Mouse (Mus musculus): Measurements from ENCODE around the gene Naa50.

Naa50 gene

DNA sequence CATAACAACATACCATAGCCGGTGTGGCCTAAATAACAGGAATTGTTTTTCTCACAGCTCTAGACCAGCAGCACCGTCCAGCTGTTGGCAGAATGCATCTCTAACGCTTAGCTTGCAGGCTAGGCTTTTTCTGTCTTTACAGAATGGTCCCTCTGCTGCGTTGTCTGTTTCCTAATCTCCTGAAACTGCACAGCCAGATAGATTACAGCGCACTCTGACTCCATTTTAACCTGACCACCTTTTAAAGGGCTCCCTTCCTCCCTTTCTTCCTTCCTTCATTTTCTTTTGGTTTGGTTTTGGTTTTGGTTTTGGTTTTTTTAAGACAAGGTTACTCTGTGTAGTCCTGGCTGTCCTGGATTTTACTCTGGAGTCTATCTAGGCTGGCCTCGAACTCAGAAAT is 50.4 kb downstream of the Naa50 start:
- no peak for ATAC-seq (ENCODE audit: insufficient number of reproducible peaks, low FRiP score, low TSS enrichment)

- ATAC-seq (ENCODE audit: insufficient number of reproducible peaks, low FRiP score, low TSS enrichment), result peak; percentile 52; the same call in 1 of the 2 replicates
Observed at GRCm38 (mm10) chr16:44190968-44191367, 51.3 kb downstream of the Naa50 start.

- no peak for ATAC-seq (ENCODE audit: insufficient number of reproducible peaks, low FRiP score, low TSS enrichment)
Observed at GRCm38 (mm10) chr16:44199066-44199703, 59.6 kb downstream of the Naa50 start.

- no peak; the same call in 1 of the 2 replicates for ATAC-seq (ENCODE audit: insufficient number of reproducible peaks, low FRiP score, low TSS enrichment)
Observed at GRCm38 (mm10) chr16:44200146-44200545, 60.5 kb downstream of the Naa50 start.

DNA sequence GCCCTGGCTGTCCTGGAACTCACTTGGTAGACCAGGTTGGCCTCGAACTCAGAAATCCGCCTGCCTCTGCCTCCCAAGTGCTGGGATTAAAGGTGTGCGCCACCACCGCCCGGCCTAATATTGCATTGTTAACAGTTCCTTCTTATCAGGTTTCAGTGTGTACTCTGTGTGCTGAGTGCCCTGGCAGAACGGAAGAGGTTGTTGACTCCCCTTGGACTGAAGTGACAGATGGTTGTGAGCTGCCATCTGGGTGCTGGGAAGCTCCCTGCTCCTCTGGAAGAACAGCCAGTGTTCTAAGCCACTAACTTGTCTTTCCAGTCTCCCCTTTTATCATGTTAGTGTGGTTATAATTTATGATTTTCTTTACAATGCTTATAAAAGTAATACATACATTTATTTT is 64.7 kb downstream of the Naa50 start:
- peak; percentile 91 for ATAC-seq (ENCODE audit: insufficient number of reproducible peaks, low FRiP score, low TSS enrichment)

GRCm38 (mm10) chr16:44205973-44206372 is 66.3 kb downstream of the Naa50 start:
- ATAC-seq (ENCODE audit: insufficient number of reproducible peaks, low FRiP score, low TSS enrichment), result no peak

- peak; percentile 32; the same call in 1 of the 2 replicates for ATAC-seq (ENCODE audit: insufficient number of reproducible peaks, low FRiP score, low TSS enrichment)
Observed at GRCm38 (mm10) chr16:44210156-44211053, 70.8 kb downstream of the Naa50 start.

- no peak for ATAC-seq (ENCODE audit: insufficient number of reproducible peaks, low FRiP score, low TSS enrichment)
Observed at GRCm38 (mm10) chr16:44211054-44211414, 71.4 kb downstream of the Naa50 start.

DNA sequence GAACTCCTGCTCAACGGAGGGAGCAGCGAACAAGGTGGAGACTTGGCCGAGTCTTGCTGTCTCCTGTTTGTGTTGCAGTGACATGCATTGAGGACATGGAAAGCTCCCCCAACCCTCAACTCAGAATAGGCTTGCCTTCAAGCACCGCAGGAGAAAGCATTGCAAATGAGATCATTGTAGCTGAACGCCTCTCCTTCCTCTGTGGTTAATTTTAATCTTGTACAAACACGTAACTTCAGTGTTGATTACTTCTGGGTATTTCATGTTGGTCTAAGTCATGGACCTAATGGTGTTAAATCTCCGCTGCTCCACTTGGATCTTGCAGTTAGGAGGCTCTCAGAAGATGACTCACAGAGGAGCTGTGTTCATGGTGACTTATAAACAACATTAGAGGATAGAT is 73.1 kb downstream of the Naa50 start:
- ATAC-seq (ENCODE audit: insufficient number of reproducible peaks, low FRiP score, low TSS enrichment), result no peak

Data from cerebellum, adult (tissue).